Mouse (Mus musculus): ENCODE results near the gene Kif6.
A peak's percentile ranks its signal among the peaks of the same experiment; 100 is the strongest.

The Kif6 gene

GRCm38 (mm10) chr17:49614577-49615235, at the start of gene Kif6:
Kif6 (plus strand) TSS chr17:49615136.
- peak; percentile 25 for DNase-seq (ENCODE audit: low read depth, low spot score)

- DNase-seq (ENCODE audit: low read depth, low spot score): no peak
These were observed 46.2 kb upstream of the Kif6 start for GRCm38 (mm10) chr17:49568717-49569116.

GRCm38 (mm10) chr17:49577321-49577720, 37.6 kb upstream of the Kif6 start:
- no peak for DNase-seq (ENCODE audit: low read depth, low spot score)

- DNase-seq (ENCODE audit: low read depth, low spot score): no peak
These were observed 32.5 kb upstream of the Kif6 start for GRCm38 (mm10) chr17:49582471-49582870.

- peak; percentile 3 for DNase-seq (ENCODE audit: low read depth, low spot score)
These were observed 24.9 kb upstream of the Kif6 start for GRCm38 (mm10) chr17:49590051-49590450.

- DNase-seq (ENCODE audit: low read depth, low spot score): no peak
These were observed 9.5 kb upstream of the Kif6 start for GRCm38 (mm10) chr17:49605397-49605796.

GRCm38 (mm10) chr17:49607351-49608027, 7.4 kb upstream of the Kif6 start:
- no peak for DNase-seq (ENCODE audit: low read depth, low spot score)

- no peak for DNase-seq (ENCODE audit: low read depth, low spot score)
These were observed 4.6 kb upstream of the Kif6 start for GRCm38 (mm10) chr17:49610296-49610695.

GRCm38 (mm10) chr17:49615241-49615651, 310 bp downstream of the Kif6 start:
- DNase-seq (ENCODE audit: low read depth, low spot score): no peak

- no peak for DNase-seq (ENCODE audit: low read depth, low spot score)
These were observed 9.6 kb downstream of the Kif6 start for GRCm38 (mm10) chr17:49624572-49624971.

- no peak for DNase-seq (ENCODE audit: low read depth, low spot score)
These were observed 12.3 kb downstream of the Kif6 start for GRCm38 (mm10) chr17:49627011-49627794.

- DNase-seq (ENCODE audit: low read depth, low spot score): no peak
These were observed 13.9 kb downstream of the Kif6 start for GRCm38 (mm10) chr17:49628875-49629274.

GRCm38 (mm10) chr17:49633041-49633440, 18.1 kb downstream of the Kif6 start:
- no peak for DNase-seq (ENCODE audit: low read depth, low spot score)

GRCm38 (mm10) chr17:49641903-49642302, 27.0 kb downstream of the Kif6 start:
- DNase-seq (ENCODE audit: low read depth, low spot score): no peak

GRCm38 (mm10) chr17:49642336-49642735, 27.4 kb downstream of the Kif6 start:
- no peak for DNase-seq (ENCODE audit: low read depth, low spot score)

GRCm38 (mm10) chr17:49642889-49643490, 28.1 kb downstream of the Kif6 start:
- no peak for DNase-seq (ENCODE audit: low read depth, low spot score)

GRCm38 (mm10) chr17:49646267-49646666, 31.3 kb downstream of the Kif6 start:
- DNase-seq (ENCODE audit: low read depth, low spot score): no peak

GRCm38 (mm10) chr17:49648970-49649369, 34.0 kb downstream of the Kif6 start:
- no peak for DNase-seq (ENCODE audit: low read depth, low spot score)

GRCm38 (mm10) chr17:49649394-49649793, 34.5 kb downstream of the Kif6 start:
- no peak for DNase-seq (ENCODE audit: low read depth, low spot score)

- DNase-seq (ENCODE audit: low read depth, low spot score): no peak
These were observed 35.4 kb downstream of the Kif6 start for GRCm38 (mm10) chr17:49650366-49650765.

GRCm38 (mm10) chr17:49652357-49652756, 37.4 kb downstream of the Kif6 start:
- no peak for DNase-seq (ENCODE audit: low read depth, low spot score)

- no peak for DNase-seq (ENCODE audit: low read depth, low spot score)
These were observed 37.9 kb downstream of the Kif6 start for GRCm38 (mm10) chr17:49652800-49653199.
